Mouse (Mus musculus): ENCODE data around the gene Rsc1a1. TPM values are rescaled to one million over a fixed set of nuclear protein-coding genes. Genes with fewer than 3 reads are reported as not detected.

Rsc1a1 gene
- polyA plus RNA-seq, 1 experiment from 2014 or later = not detected

DNA sequence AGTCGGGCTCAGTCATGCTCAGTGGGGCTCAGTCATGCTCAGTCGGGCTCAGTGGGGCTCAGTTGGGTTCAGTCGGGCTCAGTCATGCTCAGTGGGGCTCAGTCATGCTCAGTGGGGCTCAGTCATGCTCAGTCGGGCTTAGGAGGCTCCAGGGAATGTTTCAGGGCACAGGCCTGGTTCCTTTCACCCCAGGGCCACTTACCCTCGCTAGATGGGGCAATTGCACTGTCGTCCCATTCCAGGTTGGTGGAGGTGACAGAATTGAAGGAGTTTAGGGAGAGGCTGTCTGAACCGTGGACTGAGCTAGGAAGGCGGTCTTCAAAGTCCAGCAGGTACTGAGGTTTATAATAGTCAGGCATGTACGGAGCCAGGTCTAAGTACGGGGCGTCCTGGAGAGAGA lies 45.9 kb downstream of the Rsc1a1 start:
- 77% methylated on average over 11 of the region's 11 CpGs for WGBS
- peaks cover 74% of the 10 kb centered on the region for H3K36me3 ChIP-seq
- no peak overlapping the region for H3K4me2 ChIP-seq
- H3K4me1 ChIP-seq (replicated peaks) = peaks cover 7% of the 10 kb centered on the region
- no peak overlapping the region for H3K4me3 ChIP-seq (replicated peaks)
- H3K9ac ChIP-seq (replicated peaks) = no peak overlapping the region
- no peaks in the 10 kb centered on the region for H3K9me3 ChIP-seq
- no peak for ATAC-seq (ENCODE audit: insufficient number of reproducible peaks, insufficient read depth, low FRiP score, low TSS enrichment, low read depth)
- no peaks in the 10 kb centered on the region for H3K27me3 ChIP-seq
- H3K27ac ChIP-seq = no peak overlapping the region

DNA sequence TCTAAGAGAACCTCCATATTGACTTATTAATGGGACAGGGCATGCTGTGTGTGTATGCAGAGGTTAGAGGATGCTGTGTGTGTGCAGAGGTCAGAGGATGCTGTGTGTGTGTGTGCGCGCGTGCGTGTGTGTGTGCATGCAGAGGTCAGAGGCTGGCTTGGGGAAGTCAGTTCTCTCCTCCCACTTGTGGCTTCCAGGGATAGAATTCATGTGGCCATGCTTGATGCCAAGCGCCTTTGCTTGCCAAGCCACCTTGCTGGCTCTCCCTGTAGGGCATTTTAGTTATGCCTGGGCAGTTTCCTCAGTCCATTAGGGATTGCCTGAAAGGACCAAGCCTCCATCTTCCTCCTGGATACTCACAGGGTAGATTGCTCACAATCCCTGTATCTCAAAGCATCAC lies 48.7 kb downstream of the Rsc1a1 start:
- 92% methylated on average over 5 of the region's 5 CpGs for WGBS

DNA sequence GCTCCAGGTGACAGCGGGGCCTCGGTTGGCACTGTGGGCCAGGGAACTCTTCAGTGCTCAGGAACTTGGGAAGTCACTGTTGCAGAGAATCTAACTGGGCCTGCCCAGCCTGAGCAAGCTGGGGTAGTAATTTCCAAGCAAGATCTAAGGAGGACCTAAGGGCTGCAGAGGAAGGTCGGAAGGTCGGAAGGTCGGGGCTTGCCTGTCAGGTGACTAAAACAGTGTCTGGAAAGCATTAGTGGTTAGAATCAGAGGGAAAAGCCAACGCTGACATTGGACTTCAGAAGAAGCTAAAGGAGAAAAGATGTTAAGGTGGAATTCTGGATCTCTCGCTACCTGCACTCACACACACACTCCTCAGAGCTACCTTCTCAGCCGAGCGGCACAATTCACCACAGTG lies 49.4 kb downstream of the Rsc1a1 start:
- H3K4me3 ChIP-seq (replicated peaks) = no peak overlapping the region
- no peak for ATAC-seq (ENCODE audit: insufficient number of reproducible peaks, insufficient read depth, low FRiP score, low TSS enrichment, low read depth)
- 50% methylated on average over 9 of the region's 9 CpGs for WGBS
- H3K36me3 ChIP-seq = peaks cover 90% of the 10 kb centered on the region
- H3K4me1 ChIP-seq (replicated peaks) = no peaks in the 10 kb centered on the region
- no peak overlapping the region for H3K27ac ChIP-seq
- no peak overlapping the region for H3K9ac ChIP-seq (replicated peaks)
- no peaks in the 10 kb centered on the region for H3K27me3 ChIP-seq
- no peak overlapping the region for H3K4me2 ChIP-seq
- H3K9me3 ChIP-seq = no peaks in the 10 kb centered on the region

More for the DNA sequence above, 48.7 kb downstream of the Rsc1a1 start:
- Histone ChIP-seq H3K9ac (replicated peaks) (no peak overlapping the region), H3K4me3 (replicated peaks) (no peak overlapping the region), H3K4me1 (replicated peaks) (no peaks in the 10 kb centered on the region), H3K4me2 (no peak overlapping the region), H3K9me3 (no peaks in the 10 kb centered on the region), H3K36me3 (peaks cover 90% of the 10 kb centered on the region), H3K27me3 (no peaks in the 10 kb centered on the region), H3K27ac (no peak overlapping the region)
- ATAC-seq (ENCODE audit: insufficient number of reproducible peaks, insufficient read depth, low FRiP score, low TSS enrichment, low read depth) = no peak

Other genes starting within 250 kb of the Rsc1a1 start
- gene Srarp, start 249.5 kb downstream of the Rsc1a1 start, polyA plus RNA-seq (2016; fragmentation: Nextera tagmentation; extraction: Ambion mirVana) = not detected in 2 replicates
- gene Zbtb17, start 240.9 kb downstream of the Rsc1a1 start, polyA plus RNA-seq (2016; fragmentation: Nextera tagmentation; extraction: Ambion mirVana) = 59.0 and 61.1 TPM in 2 replicates
- 14.1 and 16.6 TPM in 2 replicates for gene Spen, start 147.0 kb downstream of the Rsc1a1 start, polyA plus RNA-seq (2016; fragmentation: Nextera tagmentation; extraction: Ambion mirVana)
- 65.4 and 78.9 TPM in 2 replicates for gene Fblim1, start 79.5 kb downstream of the Rsc1a1 start, polyA plus RNA-seq (2016; fragmentation: Nextera tagmentation; extraction: Ambion mirVana)
- 0.80 and 0.87 TPM in 2 replicates for gene Tmem82, start 67.0 kb downstream of the Rsc1a1 start, polyA plus RNA-seq (2016; fragmentation: Nextera tagmentation; extraction: Ambion mirVana)
- gene Slc25a34, start 61.8 kb downstream of the Rsc1a1 start, polyA plus RNA-seq (2016; fragmentation: Nextera tagmentation; extraction: Ambion mirVana) = not detected in 2 replicates
- gene Plekhm2, start 20.7 kb downstream of the Rsc1a1 start, polyA plus RNA-seq (2016; fragmentation: Nextera tagmentation; extraction: Ambion mirVana) = 7.4 and 8.3 TPM in 2 replicates
- 31.1 and 32.2 TPM in 2 replicates for gene Ddi2, start 37.8 kb upstream of the Rsc1a1 start, polyA plus RNA-seq (2016; fragmentation: Nextera tagmentation; extraction: Ambion mirVana)
- not detected in 2 replicates for gene Agmat, start 61.1 kb upstream of the Rsc1a1 start, polyA plus RNA-seq (2016; fragmentation: Nextera tagmentation; extraction: Ambion mirVana)
- 3.4 and 4.0 TPM in 2 replicates for gene Dnajc16, start 105.3 kb upstream of the Rsc1a1 start, polyA plus RNA-seq (2016; fragmentation: Nextera tagmentation; extraction: Ambion mirVana)
- gene Casp9, start 108.0 kb upstream of the Rsc1a1 start, polyA plus RNA-seq (2016; fragmentation: Nextera tagmentation; extraction: Ambion mirVana) = 18.7 and 22.6 TPM in 2 replicates
- not detected in 2 replicates for gene Cela2a, start 140.6 kb upstream of the Rsc1a1 start, polyA plus RNA-seq (2016; fragmentation: Nextera tagmentation; extraction: Ambion mirVana)
- not detected in 2 replicates for gene Ctrc, start 160.8 kb upstream of the Rsc1a1 start, polyA plus RNA-seq (2016; fragmentation: Nextera tagmentation; extraction: Ambion mirVana)
- gene Efhd2, start 189.3 kb upstream of the Rsc1a1 start, polyA plus RNA-seq (2016; fragmentation: Nextera tagmentation; extraction: Ambion mirVana) = 48.4 and 48.7 TPM in 2 replicates

Measured in limb, embryonic 12.5 days (tissue).